Mouse (Mus musculus) kidney, postnatal 4 days (tissue): ENCODE measurements around the gene Spats1.

Experiments used
- DNase-seq, 2 experiments: peaks; one replicate each; pipeline ENCODE4 v3.0.0; 2021; ENCODE audit warnings: mixed read lengths in 2 of 2

Spats1 gene

GRCm38 (mm10) chr17:45474669-45475465 is at the start of gene Spats1:
Gene Spats1, minus strand, starts transcription at chr17:45475415.
- peak; percentile 59 to 68 for DNase-seq

DNA sequence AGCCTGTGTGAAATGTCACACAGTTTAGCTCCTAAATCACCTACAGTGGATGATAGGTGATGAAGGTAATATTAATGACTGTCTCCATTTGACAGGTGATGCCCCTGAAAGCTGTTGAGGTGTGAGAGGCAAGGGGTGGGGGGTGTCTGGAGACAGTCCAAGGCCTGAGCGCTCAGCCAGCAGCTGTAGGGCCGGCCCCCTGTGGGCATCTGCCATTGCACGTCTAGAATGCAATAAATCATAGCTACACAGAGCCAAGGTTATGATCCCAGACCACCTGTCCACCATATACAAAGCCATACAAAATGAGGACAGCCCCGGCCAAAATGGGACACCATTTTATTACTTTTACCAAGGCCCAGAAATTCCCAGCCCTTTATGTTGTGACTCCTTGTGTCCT is 49.7 kb upstream of the Spats1 start:
- no peak for DNase-seq

DNA sequence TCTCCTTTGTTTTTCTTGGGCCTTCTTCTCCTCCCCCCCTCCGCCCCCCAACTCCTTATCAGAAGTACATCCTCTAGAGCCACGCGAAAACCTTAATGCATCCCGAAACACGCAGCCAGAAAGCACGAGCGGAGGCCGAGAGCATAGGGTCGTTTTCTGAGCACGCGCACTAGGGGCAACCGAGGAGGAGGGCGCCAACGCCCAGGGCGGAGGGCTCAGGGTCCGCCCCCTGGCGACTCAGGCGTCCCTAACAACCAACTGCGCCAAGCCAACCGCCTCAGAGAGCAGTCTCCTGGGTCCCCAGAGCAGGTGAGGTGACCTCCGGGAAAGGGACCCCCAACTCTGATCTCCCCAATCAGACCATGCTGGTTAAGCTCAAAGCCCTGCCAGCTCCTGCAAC is 48.0 kb upstream of the Spats1 start, which contains the start of gene Tcte1:
Tcte1 (plus strand) TSS at position 172 of the 400 bp plus-strand sequence.
- peak; percentile 73 to 77 for DNase-seq

DNA sequence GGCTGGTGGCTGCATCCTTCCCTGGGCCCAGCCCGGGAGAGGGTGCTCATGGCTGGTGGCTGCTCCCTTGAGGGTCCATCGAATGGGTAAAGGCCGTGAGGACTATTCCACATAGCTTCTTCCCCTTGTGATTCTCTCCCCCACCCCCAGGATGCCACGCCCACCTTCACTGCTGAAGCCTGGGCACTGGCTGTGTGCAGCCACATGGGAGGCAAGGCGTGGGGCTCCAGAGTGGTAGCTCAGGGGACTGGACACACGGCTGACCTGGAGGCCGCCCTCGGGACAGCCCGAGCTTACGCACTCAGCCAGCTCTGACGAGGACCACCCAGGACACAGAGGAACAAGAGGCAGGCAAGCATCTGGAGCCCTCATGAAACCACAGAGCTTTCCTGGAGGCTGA is 44.9 kb upstream of the Spats1 start:
- DNase-seq, result no peak

DNA sequence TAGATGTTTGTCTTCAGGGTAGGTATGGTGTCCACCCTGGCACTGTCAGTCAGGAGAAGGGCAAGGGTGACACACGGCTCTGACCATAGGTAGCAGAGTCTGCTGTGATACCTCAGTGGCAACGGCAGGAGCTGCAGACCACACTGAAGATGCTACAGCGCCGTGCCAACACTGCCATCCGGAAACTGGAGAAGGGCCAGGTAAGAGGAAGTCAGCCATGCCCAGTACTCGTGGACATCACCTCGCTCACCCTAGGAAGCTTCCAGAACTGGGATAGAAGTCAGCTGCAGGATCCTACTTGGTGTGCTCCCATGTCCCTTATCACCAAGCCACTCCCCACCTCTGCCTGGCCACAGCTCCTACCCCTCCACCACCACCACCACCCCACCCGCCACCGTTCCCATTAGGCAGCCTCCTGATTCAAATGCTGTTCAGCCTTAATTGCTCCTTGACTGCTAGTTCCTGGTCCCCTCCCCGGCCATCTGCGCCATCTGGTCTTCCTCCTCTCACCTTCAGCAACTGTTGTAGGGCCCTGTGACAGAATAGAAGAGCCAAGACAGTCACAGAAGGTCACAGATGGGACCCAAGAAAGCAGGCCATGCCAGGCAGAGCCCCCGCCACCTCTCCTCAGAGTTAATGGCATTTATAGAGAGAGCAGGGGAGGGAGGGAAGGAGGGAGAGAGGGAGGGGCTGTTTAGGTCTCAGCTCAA is 43.7 kb upstream of the Spats1 start:
- no peak for DNase-seq

DNA sequence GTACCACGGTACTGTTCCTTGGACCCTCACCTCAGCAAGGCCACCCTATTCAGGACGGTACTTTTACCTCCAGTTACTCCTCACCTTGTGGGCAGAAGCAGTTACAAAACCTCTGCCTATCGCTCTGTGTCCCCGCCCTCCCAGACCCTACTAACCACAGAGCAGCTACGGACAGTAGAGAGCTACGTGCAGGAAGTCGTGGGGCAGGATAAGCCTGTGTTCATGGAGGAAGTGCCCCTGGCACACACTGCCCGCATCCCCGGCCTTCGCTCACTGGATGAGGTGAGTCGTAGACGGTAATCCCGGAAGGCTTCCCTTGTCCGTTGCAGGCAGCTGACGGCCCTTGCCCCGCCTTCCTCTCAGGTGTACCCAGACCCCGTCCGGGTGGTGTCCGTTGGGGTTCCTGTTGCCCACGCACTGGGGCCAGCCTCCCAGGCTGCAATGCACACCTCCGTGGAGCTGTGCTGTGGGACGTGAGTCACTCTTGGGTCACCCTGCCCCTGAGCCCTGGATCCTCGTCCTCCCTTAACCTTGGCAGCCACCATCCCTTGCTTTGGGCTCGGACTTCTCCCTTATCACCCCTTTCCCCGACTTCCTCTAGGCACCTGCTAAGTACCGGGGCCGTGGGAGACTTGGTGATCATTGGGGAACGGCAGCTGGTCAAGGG is 42.5 kb upstream of the Spats1 start:
- DNase-seq, result no peak

DNA sequence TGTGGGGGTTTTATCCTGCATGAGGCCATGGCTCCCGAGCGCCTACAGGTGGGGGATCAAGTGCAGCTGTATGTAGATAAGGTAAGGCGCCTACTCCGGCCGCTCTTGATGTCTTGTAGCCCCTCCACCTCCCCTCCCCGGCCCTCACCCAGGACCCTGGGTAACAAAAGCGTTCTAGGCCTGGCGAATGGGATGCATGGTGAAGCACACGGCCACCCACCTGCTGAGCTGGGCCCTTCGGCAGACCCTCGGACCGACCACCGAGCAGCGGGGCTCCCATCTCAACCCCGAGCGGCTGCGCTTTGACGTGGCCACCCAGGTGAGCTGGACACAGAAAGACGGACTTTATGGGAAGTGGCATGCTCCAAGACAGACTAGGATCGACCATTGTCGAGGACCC is 41.9 kb upstream of the Spats1 start:
- DNase-seq, result no peak

DNA sequence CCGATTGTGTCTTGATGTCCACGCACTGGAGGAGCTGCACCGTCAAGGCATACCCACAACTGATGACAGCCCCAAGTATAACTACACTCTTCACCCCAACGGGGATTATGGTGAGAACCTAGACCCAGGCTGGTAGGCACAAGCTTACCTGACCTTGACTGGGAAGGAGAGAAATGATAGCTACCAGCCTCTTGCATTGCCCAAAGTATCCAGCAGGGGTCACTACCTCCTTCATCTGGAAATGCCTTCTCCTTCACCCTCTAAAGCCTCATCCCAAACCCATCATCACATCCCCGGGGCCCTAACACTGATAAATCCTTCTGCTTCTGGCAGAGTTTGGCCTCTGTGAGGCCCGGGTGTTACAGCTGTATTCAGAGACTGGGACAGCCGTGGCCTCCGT is 41.3 kb upstream of the Spats1 start:
- DNase-seq, result peak; percentile 86 to 87

DNA sequence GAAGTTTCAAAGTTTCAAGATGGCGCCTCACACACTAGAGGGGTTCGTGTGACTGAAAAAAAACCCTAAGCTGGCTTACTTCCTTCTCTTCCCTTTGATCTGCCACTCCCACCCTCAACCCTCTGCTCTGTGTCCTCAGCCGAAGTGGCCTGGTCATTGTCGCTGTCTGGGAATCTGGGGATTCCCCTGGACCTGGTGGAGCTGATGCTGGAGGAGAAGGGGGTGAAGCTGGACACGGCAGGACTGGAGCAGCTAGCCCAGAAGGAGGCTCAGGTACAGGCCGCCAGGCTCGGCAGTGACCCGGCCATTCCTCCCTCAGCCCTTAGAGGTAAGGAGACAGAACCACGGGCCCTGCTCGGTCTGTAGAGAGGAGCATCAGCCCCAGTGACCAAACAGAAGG is 40.6 kb upstream of the Spats1 start:
- DNase-seq, result no peak

GRCm38 (mm10) chr17:45515204-45515726 is 40.0 kb upstream of the Spats1 start:
- DNase-seq, result no peak

- DNase-seq, result no peak
Observed at GRCm38 (mm10) chr17:45511757-45512156, 36.5 kb upstream of the Spats1 start.

GRCm38 (mm10) chr17:45510871-45511270 is 35.7 kb upstream of the Spats1 start:
- no peak for DNase-seq

GRCm38 (mm10) chr17:45506700-45507189 is 31.5 kb upstream of the Spats1 start, which contains the start of gene Aars2:
Gene Aars2, plus strand, starts transcription at chr17:45506841.
- peak; percentile 98 to 99 for DNase-seq

- no peak for DNase-seq
Observed at GRCm38 (mm10) chr17:45505941-45506465, 30.8 kb upstream of the Spats1 start.

DNA sequence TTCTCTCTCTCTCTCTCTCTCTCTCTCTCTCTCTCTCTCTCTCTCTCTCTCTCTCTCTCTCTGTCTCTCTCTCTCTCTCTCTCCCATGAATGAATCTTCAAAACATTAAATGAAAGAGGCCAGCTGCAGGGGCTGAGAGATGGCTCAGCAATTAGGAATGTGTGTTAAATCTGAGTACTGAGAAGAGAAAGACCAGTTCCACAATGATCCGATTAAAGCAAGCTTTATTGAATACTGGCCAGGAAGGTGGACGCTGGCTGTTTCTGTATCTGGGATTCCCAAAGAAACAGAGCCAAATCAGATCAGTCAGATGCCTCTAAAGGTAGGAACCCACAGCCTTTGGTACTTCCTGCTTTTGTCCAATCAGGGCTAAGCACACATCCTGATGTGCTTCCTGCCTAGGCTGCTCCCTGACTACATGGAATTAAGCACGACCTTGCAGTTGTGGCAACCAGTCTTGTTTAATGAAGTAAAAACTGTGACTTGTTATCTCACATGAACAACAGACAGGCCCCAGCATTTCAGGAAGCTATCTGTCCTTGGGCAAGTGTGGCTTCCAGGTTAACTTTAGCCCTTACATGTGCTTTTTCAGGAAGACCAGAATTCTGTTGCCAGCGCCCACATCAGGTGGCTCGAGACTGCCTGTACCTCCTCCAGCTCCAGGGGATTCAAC is 28.2 kb upstream of the Spats1 start:
- no peak for DNase-seq

DNA sequence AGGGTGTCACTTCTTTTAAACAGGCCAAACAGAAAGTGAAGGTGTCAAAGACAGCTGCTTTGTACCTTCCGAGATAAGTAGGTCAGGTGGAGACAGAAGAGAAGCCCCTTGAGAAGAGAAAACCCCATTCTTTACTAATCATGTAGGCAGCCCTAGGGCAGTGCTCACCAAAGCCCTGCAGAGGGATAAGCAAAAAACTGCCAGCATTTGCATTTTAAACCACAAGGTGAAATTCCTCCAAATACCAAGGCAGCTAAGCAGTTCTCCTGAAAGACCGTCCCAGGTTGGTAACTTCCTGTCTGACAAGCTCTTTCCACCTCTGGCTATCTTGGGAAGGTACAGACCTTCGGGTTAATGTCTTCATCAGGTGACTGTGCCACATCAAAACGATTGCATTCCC is 27.1 kb upstream of the Spats1 start:
- DNase-seq, result no peak

DNA sequence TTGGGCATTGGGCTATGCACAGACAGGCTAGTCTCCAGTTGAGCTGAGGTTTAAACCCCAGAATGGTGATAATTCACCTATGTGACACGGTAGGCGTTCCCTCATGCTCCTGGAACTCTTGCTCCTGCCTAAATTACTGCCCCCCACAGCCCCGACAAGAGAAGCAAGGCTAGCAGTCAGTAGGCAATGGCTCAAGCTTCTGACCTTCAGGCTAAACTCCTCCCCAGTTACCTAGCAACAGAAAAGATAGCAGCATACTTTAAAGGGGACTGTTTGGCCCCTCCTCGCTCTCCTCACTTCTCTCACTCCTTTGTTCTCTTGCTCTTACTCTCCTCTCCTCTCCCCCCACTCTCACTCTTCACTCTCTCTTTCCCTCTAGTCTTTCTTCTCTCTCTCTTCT is 25.8 kb upstream of the Spats1 start:
- no peak for DNase-seq

- no peak for DNase-seq
Observed at GRCm38 (mm10) chr17:45499516-45499915, 24.3 kb upstream of the Spats1 start.

DNA sequence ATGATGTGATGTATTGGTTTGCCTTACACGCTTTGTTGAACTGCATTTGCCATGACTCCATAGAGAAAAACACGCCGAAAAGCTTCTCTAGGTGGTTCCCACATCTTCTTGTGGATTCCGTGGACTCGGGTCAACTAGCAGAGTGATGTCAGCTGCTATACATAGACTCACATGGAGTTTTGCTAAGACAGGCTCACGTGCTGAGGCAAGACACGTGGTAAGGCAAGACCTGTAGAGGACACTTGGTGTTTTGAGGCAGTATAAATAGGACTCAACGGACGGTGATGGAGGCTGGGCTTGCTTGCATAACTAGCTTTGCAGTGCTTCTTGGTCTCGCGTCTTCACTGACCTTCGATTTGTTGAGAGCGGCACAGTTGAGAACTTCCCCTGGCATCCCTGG is 23.2 kb upstream of the Spats1 start:
- no peak for DNase-seq

DNA sequence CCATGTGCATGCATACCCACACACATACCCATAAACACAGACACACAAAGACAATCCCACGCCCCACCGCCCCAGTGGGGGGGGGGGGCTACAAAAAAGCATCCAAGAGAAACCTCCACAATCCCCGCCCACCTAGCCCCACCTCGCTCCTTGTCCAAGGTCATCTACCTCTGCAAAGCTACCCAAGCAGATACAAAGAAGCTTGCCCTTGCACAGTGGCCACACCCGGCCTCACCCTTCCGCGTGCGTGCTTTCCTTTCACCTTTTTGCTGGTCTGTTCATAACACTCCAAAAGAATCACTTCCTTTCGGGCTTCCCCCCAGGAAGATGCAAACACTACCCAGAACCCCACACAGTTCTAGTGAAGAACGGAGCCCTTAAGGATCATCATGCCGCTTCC is 20.2 kb upstream of the Spats1 start:
- no peak for DNase-seq

DNA sequence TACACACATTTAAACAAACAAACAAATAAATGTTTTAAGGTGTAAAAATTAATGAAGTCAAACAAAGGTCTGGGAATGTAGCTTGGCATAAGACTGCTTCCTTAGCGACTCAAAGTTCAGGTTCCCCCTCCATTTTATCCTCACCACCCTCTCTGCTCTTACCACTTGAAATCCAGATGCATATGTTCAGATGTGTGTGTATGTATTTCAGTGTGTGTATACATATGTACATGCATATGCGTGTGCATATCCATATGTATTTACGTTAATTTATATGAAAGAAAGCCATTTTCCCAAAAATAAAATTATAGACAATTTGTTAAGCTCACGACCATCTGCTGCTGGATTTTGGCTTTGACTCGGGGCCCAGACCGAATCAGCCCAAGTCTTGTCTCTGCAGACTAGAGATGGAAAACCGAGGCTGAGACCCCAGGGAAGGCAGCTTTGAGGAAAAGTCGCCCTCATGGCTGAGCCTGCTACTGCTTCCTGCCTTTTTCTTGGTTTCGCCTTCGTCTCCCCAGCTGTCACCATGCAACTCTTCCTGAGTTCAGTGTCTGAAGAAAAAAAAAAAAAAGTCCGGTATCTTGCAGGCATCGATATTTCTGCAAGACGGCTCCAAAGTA is 15.4 kb upstream of the Spats1 start:
- no peak for DNase-seq

DNA sequence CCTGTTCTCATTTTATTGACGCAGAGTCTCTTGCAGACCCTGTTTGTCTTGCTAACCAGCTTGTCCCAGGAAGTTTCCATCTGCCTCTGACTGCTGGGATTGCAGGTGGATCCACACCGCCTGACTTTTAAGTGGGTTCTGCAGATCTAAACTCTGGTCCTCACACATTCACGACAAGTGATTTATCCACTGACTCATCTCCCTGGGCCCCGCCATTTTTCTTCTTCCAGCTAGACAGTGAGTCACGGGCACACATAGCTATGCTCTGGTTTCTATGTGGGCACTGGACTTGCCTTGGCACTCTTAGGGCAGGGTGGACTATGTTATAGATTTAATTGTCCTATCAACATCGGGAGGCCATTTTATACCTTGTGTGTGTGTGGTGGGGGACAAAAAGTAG is 14.5 kb upstream of the Spats1 start:
- DNase-seq, result no peak
